Mouse (Mus musculus): ENCODE measurements around the gene Mylk3.

DNA sequence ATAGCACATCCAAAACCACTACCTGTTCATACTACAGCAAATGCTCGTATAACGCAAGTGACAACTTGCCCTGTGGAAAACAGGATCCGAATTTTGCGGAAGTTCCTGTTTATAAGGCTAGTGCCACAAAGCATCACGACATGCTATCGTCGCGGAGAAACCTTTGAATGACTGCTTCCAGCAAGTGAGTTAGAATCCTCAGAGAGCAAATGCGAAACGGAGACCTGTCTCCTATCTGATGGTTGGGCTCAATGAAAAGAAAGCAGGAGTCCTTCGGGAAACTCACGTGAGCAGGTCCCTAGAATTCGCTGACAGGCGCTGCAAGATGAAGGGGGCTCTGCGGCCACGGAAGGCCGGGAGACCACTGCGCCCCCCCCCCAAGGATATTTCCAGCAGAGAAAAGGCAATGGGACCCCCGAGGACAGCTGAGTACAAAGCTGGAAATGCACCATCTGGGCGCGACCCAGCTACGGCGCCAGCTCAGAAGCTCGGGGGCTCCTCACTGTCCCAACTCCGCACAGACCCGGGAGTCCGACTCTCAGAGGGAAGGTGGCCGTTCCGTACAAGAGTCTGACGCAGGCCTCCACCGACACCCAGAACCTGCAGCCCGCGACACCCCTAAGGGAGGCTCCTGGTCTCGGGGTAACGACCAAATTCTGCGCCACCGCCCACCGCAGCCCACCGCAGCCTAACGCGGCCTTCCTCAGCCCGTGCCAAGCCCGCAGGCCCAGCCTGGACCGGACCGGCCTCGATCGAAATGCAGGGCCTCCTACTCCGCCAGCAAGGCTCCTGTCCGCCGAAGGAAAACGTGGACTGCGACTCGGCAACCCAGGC lies 87.3 kb downstream of the Mylk3 start:
- TF ChIP-seq CTCF (IDR thresholded peaks at IDR 0.05; ENCODE audit: low read depth): no peak
- no peak for TF ChIP-seq EP300 (IDR thresholded peaks at IDR 0.05; ENCODE audit: low read depth)

Data from liver, embryonic 14.5 days (tissue).